Mouse (Mus musculus): ENCODE data around the gene Uggt1.

GRCm38 (mm10) chr1:36279202-36279601 lies 34.7 kb upstream of the Uggt1 start:
- TF ChIP-seq POLR2A (IDR thresholded peaks at IDR 0.05; ENCODE audit: insufficient read depth, low read length) (no peak), CTCF (IDR thresholded peaks at IDR 0.05; ENCODE audit: low read depth, low read length) (peak; percentile 84), EP300 (IDR thresholded peaks at IDR 0.05; ENCODE audit: insufficient read depth, low read depth, low read length) (no peak)
